Mouse (Mus musculus): ENCODE measurements around the gene Fth1.
"Not testable (repeated sequence)": the region's sequence is repeated elsewhere in the genome, so short reads cannot be mapped to it uniquely, and the experiment has no call there.

Gene Fth1

GRCm38 (mm10) chr19:9980258-9980657 lies at the start of gene Fth1:
Fth1 (plus strand) TSS chr19:9980598.
- DNase-seq (ENCODE audit: low spot score), result no peak

GRCm38 (mm10) chr19:9931167-9931607 lies 49.2 kb upstream of the Fth1 start:
- not testable (repeated sequence) for DNase-seq (ENCODE audit: low spot score)

GRCm38 (mm10) chr19:9933908-9934307 lies 46.5 kb upstream of the Fth1 start:
- DNase-seq (ENCODE audit: low spot score), result no peak

GRCm38 (mm10) chr19:9936579-9936978 lies 43.8 kb upstream of the Fth1 start:
- DNase-seq (ENCODE audit: low spot score), result no peak

GRCm38 (mm10) chr19:9937428-9937827 lies 43.0 kb upstream of the Fth1 start:
- no peak for DNase-seq (ENCODE audit: low spot score)

GRCm38 (mm10) chr19:9938156-9938823 lies 42.1 kb upstream of the Fth1 start:
- no peak for DNase-seq (ENCODE audit: low spot score)

GRCm38 (mm10) chr19:9938824-9939303 lies 41.5 kb upstream of the Fth1 start:
- no peak for DNase-seq (ENCODE audit: low spot score)

GRCm38 (mm10) chr19:9939841-9940240 lies 40.6 kb upstream of the Fth1 start:
- no peak for DNase-seq (ENCODE audit: low spot score)

- DNase-seq (ENCODE audit: low spot score), result peak; percentile 51
These were observed 39.5 kb upstream of the Fth1 start for GRCm38 (mm10) chr19:9940903-9941302.

GRCm38 (mm10) chr19:9941809-9942208 lies 38.6 kb upstream of the Fth1 start:
- DNase-seq (ENCODE audit: low spot score), result no peak

GRCm38 (mm10) chr19:9942539-9943533 lies 37.6 kb upstream of the Fth1 start:
- DNase-seq (ENCODE audit: low spot score), result no peak

GRCm38 (mm10) chr19:9945800-9946564 lies 34.4 kb upstream of the Fth1 start:
- no peak for DNase-seq (ENCODE audit: low spot score)

- DNase-seq (ENCODE audit: low spot score), result no peak
These were observed 33.4 kb upstream of the Fth1 start for GRCm38 (mm10) chr19:9946986-9947385.

- no peak for DNase-seq (ENCODE audit: low spot score)
These were observed 28.0 kb upstream of the Fth1 start for GRCm38 (mm10) chr19:9952390-9952789.

GRCm38 (mm10) chr19:9952912-9953311 lies 27.5 kb upstream of the Fth1 start:
- DNase-seq (ENCODE audit: low spot score), result no peak

- DNase-seq (ENCODE audit: low spot score), result peak; percentile 82
These were observed 26.2 kb upstream of the Fth1 start for GRCm38 (mm10) chr19:9954055-9954810.

- DNase-seq (ENCODE audit: low spot score), result no peak
These were observed 25.6 kb upstream of the Fth1 start for GRCm38 (mm10) chr19:9954811-9955202.

- no peak for DNase-seq (ENCODE audit: low spot score)
These were observed 25.0 kb upstream of the Fth1 start for GRCm38 (mm10) chr19:9955438-9955837.

- no peak for DNase-seq (ENCODE audit: low spot score)
These were observed 23.6 kb upstream of the Fth1 start for GRCm38 (mm10) chr19:9956624-9957388.

GRCm38 (mm10) chr19:9957965-9958364 lies 22.4 kb upstream of the Fth1 start:
- no peak for DNase-seq (ENCODE audit: low spot score)

GRCm38 (mm10) chr19:9960769-9961168 lies 19.6 kb upstream of the Fth1 start:
- DNase-seq (ENCODE audit: low spot score), result no peak
